Mouse (Mus musculus) mouse embryonic stem cell (cell line): ENCODE data around the gene Tnfsf10.

ENCODE experiments used
- in situ Hi-C, 2 experiments: fragments of 300-500 bp; cut with MboI; formaldehyde crosslinking; loops; 1 replicate in 1 of 2; 3 replicates in 1 of 2; pipeline ENCODE4 v1.14.3; 2019 to 2020; ENCODE audit warnings: low sequenced_read_pairs in 2 of 2, low pct_unique_long_range_greater_than_20kb in 1 of 2, mixed read lengths in 1 of 2; ENCODE audit not compliant: unreplicated experiment in 1 of 2

Tnfsf10 gene

GRCm38 (mm10) chr3:27300451-27300850, 16.4 kb upstream of the Tnfsf10 start:
- in situ Hi-C loops: no loop called here

GRCm38 (mm10) chr3:27302339-27303022, 14.3 kb upstream of the Tnfsf10 start:
- in situ Hi-C loops: no loop called here

- in situ Hi-C loops: no loop called here
Measured at GRCm38 (mm10) chr3:27306815-27307214, 10.0 kb upstream of the Tnfsf10 start.

- in situ Hi-C loops: no loop called here
Measured at GRCm38 (mm10) chr3:27310973-27311372, 5.9 kb upstream of the Tnfsf10 start.

- in situ Hi-C loops: no loop called here
Measured at GRCm38 (mm10) chr3:27311475-27311874, 5.4 kb upstream of the Tnfsf10 start.

GRCm38 (mm10) chr3:27314506-27315164, 2.2 kb upstream of the Tnfsf10 start:
- in situ Hi-C loops: no loop called here

GRCm38 (mm10) chr3:27317288-27318024, 628 bp downstream of the Tnfsf10 start:
- in situ Hi-C loops: no loop called here

- in situ Hi-C loops: no loop called here
Measured at GRCm38 (mm10) chr3:27319650-27320049, 2.8 kb downstream of the Tnfsf10 start.

- in situ Hi-C loops: no loop called here
Measured at GRCm38 (mm10) chr3:27320613-27321495, 4.0 kb downstream of the Tnfsf10 start.

- in situ Hi-C loops: no loop called here
Measured at GRCm38 (mm10) chr3:27322591-27322990, 5.8 kb downstream of the Tnfsf10 start.

GRCm38 (mm10) chr3:27323551-27323950, 6.7 kb downstream of the Tnfsf10 start:
- in situ Hi-C loops: no loop called here

- in situ Hi-C loops: no loop called here
Measured at GRCm38 (mm10) chr3:27326633-27327191, 9.9 kb downstream of the Tnfsf10 start.

- in situ Hi-C loops: no loop called here
Measured at GRCm38 (mm10) chr3:27330706-27331105, 13.9 kb downstream of the Tnfsf10 start.

- in situ Hi-C loops: no loop called here
Measured at GRCm38 (mm10) chr3:27338437-27338836, 21.6 kb downstream of the Tnfsf10 start.

GRCm38 (mm10) chr3:27338887-27339286, 22.1 kb downstream of the Tnfsf10 start:
- in situ Hi-C loops: no loop called here

- in situ Hi-C loops: no loop called here
Measured at GRCm38 (mm10) chr3:27340757-27341156, 23.9 kb downstream of the Tnfsf10 start.

GRCm38 (mm10) chr3:27342462-27342861, 25.6 kb downstream of the Tnfsf10 start:
- in situ Hi-C loops: no loop called here

GRCm38 (mm10) chr3:27345526-27345925, 28.7 kb downstream of the Tnfsf10 start:
- in situ Hi-C loops: no loop called here
